Mouse (Mus musculus) bone marrow, adult 2 months (tissue): Measurements from ENCODE around the gene Ckap5.

Source experiments
- CTCF ChIP-seq: fragments of 200-500 bp; IDR thresholded peaks from 2 replicates; pipeline ENCODE4 v1.5.1; 2011; ENCODE audit warnings: low read length, control low read depth; ENCODE audit not compliant: control insufficient read depth, insufficient read depth
- POLR2A ChIP-seq: fragments of 200-500 bp; IDR thresholded peaks from 2 replicates; pipeline ENCODE4 v1.6.1; 2011; ENCODE audit warnings: low read depth, mild to moderate bottlenecking, control low read depth, low read length, borderline replicate concordance; ENCODE audit not compliant: control insufficient read depth

- TF ChIP-seq CTCF, result no peak
- no peak for TF ChIP-seq POLR2A
These were observed 101.6 kb downstream of the Ckap5 start for GRCm38 (mm10) chr2:91628171-91628570.
